Mouse (Mus musculus): ENCODE results near the gene Fth1. TPM values are rescaled to one million over a fixed set of nuclear protein-coding genes. Genes with fewer than 3 reads are reported as not detected.

Fth1 gene
- total RNA-seq, 2 experiments from 2014 or later = 2,034 to 2,074 TPM

DNA sequence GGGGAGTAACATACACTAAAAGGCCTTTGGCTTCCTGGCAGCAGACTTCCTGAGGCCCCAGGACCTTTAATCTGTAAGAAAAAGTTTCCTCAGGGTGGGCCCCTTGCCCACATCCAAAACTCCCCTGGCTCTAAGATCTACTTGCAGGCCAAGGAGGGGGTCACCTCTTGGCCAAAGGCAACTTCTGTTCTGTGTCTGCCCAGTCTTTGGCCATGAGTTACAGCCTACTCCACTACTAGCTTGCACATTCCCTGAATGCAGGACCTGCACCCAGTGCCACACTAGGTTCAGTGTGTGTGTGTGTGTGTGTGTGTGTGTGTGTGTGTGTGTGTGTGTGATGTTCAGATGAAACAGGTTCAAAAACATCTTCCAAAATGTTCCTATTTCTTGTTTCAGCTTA is 7.2 kb downstream of the Fth1 start:
- no peak for DNase-seq
- intact Hi-C loops (cut with DNase I) = no loop called here

DNA sequence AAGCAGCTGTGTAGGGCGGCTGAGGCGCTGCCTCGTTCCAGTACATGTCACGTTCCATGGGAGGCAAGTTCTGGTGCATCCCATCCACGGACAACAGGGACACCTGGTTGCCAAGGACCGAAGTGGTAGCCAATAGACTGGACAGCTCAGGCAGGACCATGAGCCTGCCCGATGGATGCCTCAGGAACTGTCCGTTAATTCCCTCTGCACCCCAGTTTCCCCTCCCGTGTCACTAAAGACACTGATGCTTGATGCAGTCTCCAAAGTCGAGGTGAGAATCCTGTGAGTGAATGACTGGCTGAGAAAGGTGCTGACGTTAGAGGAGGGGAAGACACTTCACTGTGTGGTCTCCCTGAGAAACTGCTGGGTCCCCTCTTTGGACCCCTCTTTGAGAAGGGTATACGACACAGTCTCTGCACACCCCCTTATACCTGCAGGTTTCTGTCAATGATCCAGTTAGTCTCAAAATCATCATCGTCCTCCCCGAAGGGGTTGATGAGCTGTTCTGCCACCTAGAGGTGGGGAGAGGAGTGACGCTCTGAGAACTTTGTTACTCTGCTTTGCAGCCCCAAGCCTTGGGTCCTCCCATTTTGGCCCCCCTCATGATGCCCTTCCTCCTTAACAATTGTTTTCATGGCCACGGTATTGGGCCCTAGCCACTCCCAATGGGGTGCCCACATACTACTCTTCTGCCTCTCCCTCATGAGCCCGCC is 8.9 kb downstream of the Fth1 start:
- peak in 1 of 2 experiments; percentile 53 for DNase-seq
- intact Hi-C loops (cut with DNase I) = loop anchor here (1.0 kb wide), 1 partner anchor 73 kb away; no protein-coding TSS in a partner anchor

DNA sequence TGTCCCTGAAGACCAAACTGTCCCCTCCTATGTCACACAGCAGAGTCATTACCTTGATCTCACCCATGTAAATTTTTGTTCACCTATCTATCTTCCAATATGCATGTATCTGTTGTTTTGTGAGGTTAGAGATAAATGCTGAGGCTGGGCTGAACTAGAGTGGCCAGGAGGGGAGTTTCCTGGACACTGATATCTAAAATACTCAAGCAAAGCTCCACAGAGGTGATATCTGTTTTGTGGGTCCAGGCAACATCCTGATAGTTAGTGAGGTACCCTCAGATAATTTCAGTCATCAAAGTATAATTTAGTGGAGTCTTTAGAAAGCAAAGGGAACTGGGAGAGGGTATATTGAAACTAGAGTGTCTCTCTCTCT is 9.5 kb downstream of the Fth1 start:
- no peak for DNase-seq
- intact Hi-C loops (cut with DNase I) = loop anchor here (1.0 kb wide), 1 partner anchor 74 kb away; no protein-coding TSS in a partner anchor

DNA sequence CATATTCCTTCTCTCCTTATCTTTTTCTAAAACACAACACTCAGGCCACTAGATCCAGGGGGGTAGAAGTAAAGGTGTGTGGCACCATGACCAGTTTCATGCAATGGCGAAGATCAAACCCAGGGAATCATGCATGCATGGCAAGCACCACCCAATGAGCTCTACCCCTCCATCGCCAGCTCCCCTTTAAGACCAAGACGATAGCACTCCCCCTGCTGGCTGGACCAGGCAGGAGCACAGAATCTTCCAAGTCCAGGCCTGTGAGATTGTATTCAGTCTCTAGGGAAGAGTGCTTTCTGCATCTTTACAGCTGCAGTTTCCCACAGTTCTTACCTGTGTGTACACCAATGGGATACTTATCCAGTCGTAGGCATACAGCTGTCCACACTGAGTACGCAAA is 10.9 kb downstream of the Fth1 start:
- intact Hi-C loops (cut with DNase I) = loop anchor here (1.0 kb wide), 1 partner anchor 70 kb away; no protein-coding TSS in a partner anchor
- peak; percentile 84 to 89 for DNase-seq

DNA sequence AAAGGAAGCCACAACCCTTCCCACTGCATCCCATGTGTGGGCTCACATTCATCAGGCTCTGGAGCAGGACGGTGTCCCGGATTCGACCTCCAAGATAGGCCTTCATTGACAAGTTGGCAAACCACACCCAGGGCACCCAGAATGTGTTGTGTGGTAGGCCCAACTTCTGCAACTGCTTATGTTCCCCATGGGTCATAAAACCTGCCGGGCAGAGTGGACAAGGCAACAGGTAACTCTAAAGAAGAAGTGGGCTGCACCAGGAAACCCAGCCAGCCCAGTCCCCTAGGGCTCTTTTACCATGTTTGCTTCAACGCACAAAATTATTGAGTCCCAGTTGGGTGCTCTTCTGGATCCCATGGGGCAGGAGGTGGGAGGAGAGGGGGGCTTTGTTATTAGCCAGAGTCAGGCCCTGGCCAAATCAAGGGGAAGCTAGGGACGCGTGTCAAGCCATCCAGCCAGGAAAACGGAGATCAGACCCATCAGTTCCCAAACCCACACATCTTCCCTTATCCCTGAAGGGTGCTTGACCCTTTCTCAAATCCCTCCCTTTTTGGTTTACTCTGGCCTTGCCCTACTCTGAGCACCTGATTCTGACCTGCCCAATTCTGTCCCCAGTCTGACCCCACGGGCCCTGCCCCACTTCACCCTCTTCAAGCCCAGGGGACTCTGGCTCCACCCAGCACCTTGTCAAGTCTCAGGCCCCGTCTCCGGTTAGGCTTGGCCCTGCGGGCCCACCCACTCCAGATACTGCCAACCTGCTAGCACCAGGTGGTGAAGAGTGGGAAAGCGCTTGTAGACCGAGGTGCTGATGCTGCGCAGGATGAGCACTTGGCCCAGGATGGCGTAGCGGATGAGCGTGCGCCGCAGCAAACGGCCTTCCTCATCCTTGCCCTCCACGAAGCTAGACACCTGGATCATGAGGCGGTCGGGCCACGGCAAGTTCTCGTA is 11.9 kb downstream of the Fth1 start:
- intact Hi-C loops (cut with DNase I) = no loop called here
- no peak for DNase-seq

DNA sequence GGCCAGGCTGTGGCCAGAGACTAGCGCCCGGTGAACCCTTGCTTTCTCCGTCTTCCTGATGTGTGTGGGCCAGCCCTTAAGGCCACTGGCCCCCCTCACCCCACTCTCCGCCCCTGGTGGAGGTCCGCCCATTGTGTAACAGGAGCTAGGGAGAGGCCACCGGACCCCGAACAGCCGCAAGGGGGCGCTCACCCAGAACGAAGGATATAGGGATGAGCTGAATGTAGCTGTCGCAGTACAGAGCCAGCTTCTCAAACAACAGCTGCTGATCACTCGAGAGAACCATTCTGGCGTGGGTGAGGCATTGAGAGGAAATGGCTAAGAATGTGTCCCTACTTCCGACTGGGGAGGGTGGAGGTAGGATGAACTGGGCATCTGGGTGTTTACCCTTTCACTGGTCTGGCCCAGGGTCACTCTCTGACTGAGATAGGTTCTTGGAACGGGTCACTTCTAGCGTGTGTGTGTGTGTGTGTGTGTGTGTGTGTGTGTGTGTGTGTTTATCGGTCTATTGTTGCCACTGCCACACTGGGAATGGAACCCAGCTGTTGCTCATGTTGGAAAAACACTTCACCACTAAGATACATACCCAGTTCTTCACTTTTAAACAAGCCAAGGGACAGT is 12.7 kb downstream of the Fth1 start:
- DNase-seq = peak; percentile 90 to 95
- intact Hi-C loops (cut with DNase I) = no loop called here

DNA sequence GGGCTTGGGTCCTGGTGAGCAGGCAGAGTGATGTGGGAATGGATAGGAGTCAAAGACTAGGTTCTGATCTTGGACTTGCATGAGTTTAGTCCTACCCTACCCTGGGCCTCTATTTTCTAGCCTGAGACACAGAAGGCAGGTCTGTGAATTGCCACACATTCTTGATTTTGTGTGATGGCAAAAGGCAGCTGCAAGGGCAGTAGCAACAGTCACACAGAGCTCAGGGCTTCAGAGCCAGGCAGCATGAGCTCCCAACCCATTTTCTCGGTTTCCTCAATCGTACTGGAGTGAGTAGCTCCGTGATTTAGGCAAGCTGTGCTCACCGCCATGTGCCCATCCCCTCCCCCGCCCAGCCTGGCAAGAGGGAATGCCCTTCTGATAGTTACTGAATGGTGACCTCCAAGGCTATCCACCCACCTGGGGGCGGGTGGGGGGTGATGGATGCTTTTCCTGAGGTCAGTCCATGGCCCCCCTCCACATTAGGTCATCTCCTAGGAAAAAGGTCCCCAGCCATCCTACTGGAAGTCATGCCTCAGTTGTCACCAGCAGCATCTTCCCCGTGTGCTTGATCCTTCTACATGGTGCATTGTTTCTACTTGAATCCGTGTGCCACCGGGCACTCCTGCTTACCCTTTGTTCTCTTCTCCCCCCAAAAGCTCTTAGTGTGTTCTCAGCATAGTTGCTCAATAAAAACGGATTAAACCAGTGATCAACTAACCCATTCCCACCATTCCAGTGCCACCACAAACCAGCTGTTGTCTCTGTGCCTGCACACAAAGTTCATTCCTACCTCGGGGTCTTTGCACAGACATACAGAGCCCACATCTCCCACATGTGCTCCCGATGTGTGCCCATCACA is 17.0 kb downstream of the Fth1 start:
- intact Hi-C loops (cut with DNase I) = no loop called here
- DNase-seq = no peak

DNA sequence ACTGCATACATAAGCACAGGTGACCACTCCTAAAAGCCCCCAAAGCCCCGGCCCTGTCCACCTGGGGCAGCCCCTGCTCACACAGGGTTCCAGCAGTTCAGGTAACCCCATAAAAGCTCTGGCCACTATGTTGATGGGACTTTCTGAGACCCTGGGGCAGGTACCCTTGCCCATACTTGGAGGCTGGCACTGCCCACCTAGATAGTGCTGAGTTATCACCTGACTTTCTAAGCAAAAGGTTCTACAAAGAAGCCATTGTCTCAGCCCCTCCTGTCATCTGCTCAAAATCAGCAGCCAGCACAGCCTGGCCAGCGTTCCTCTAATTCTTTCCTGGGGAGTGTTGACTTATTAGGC is 17.6 kb downstream of the Fth1 start:
- DNase-seq = no peak
- intact Hi-C loops (cut with DNase I) = no loop called here

DNA sequence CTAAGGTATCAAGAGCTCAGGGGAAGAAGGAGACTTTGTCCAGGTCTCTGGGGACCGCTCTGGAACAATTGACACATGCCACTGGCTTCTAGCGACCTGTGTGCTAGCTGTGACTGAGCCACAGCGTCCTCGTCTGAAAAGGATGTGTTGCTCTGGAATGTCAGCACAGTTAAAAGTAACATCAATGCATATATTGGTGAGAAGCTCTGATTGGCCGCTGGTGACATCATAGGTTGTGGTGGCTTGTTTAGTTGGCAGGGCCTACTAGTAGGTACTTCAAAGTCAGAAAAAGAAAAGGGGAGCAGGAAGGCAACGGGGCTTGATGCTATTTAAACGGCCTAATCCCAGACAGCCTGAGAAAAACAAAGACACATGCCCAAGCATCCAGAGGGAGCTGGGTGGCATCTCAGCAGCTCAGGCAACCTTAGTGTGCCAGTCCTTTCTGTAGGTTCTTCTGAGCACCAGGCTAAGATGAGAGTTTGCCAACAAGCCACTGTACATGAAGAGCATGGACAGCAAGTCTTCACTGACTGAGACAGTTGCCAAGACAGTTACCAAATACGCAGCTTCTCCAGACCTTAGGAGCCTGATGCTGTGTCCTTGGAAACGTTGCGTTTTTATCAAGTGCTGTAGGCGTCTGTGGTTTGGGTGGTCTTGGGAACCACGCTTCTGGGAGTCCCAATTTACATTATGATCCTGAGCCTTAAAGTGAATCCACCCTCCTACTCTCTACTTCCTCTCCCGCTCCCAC is 18.5 kb downstream of the Fth1 start:
- no peak for DNase-seq
- intact Hi-C loops (cut with DNase I) = no loop called here

DNA sequence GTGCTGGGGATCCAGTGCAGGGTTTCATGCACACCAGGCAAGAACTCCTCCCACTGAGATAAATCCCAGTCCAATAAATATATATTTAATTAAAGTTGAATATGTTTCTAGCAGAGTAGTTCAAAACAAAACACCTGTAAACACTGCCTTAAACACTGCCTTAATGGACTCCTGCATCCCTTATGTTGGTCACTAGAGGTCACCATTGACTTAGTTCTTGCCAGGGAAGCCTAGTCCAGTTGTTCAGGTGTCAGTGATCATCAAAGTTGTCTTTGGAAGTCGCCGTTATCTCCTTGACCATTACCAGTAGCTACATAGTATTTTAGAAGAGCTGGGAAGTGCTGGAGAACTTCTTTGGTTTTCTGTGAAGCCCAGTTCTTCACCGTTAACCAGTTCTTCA is 19.9 kb downstream of the Fth1 start:
- DNase-seq = peak in 1 of 2 experiments; percentile 56
- intact Hi-C loops (cut with DNase I) = loop anchor here (1.0 to 5.0 kb wide), 3 partner anchors 34 to 198 kb away; partner anchors contain the start of gene Fads1

DNA sequence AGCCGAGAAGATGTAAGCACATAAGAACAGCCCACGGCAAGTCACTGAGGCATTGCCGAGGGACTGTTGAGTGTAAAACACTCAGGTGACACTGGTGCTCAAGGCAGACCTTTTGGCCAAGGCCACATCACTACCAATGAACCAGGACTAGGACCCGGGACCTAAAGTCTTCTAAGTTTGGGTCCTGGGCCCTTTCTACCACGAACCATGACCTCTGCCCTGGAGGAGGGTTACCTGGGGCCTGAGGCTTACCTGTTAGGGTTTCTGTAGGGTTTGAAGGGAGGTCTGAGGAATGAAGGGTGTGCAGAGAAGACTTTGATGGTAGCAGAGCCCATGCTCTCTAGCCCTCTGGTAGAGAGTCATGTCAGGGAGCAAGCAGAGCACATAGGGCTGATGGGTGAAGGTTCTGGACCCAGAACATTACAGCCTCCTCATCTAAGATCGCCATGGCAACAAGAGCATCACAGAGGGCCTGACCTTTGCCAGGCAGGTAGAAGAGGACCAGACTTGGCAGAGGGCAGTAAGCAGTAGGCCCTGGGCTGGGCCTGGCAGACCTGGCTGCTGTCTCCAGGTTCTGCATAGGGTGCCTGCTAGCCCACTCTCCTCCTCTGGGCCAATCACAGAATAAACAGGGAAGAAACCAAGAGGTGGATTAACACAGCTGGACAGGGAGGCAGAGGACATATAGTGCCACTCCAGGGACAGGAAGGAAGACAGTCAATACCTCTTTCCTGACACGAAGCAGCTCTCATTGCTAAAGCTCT is 21.0 kb downstream of the Fth1 start, which contains the start of the genes Best1 and Rab3il1:
Gene Best1 (minus strand): TSS at position 428 of the 764 bp plus-strand sequence.
Gene Rab3il1 (plus strand): TSS at position 464 of the 764 bp plus-strand sequence.
- intact Hi-C loops (cut with DNase I) = loop anchor here (2.0 to 5.0 kb wide), 2 partner anchors 181 to 197 kb away; partner anchors contain the start of gene Fads1
- DNase-seq = no peak

DNA sequence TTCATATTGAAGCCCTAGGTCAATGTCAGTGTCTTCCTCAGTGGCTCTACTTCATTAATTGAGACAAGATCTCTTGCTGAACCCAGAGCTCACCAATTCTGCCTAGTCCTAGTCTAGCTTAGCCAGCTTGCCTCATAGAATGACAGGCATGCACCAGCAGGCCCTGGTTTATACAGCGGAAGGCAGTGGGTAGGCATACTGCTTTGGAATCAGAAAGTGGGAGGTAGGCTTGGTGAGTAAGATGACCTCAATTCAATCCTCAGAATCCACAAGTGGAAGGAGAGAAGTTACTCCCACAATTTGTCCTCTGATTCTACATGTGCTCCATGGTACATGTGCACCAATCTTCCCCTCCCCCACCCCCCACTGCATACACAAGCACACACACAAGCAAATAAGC is 23.3 kb downstream of the Fth1 start:
- intact Hi-C loops (cut with DNase I) = loop anchor here (5.0 kb wide), 1 partner anchor 179 kb away; the partner anchor contains the start of gene Fads1
- DNase-seq = no peak

DNA sequence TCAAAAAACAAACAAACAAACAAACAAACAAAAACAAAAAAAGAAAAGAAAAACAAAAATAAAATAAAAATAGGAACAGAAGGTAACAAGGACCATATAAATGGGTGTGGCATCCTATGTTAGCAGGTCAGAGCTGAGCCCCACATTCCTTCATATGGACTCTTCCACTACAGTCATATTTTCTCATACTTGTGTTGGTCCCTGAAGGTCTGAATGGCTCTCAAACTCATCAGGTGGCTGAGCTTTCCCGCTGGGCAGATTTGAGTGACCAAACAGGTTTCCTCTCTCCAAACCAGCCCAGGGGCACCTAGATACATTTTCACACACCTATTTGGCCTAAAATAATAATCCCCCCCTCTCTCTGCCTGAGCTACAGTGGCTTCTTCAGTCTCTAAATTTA is 31.0 kb downstream of the Fth1 start:
- DNase-seq = no peak
- intact Hi-C loops (cut with DNase I) = no loop called here

DNA sequence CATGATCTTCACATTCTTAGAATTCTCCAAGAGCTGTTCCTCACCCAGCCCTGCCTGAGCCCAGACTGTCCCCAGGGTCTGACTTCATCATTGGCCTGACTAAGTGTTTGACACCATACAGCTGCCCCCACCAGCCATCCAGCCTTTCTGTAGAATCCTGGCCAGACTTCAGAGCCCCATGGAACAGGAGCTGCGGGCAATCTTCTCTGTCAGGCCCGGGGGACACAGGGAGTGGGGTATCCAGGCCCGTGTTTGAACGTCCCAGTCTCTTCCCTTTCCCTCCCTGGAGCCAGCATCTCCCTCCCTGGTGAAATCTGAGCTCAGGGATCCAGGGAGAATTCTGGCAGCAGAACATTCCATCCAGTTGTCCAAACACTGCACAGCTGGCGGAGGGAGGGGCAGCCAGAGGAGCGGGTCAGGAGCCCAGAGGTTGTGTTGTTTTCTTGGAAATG is 32.5 kb downstream of the Fth1 start:
- DNase-seq = peak; percentile 75 to 79
- intact Hi-C loops (cut with DNase I) = no loop called here

DNA sequence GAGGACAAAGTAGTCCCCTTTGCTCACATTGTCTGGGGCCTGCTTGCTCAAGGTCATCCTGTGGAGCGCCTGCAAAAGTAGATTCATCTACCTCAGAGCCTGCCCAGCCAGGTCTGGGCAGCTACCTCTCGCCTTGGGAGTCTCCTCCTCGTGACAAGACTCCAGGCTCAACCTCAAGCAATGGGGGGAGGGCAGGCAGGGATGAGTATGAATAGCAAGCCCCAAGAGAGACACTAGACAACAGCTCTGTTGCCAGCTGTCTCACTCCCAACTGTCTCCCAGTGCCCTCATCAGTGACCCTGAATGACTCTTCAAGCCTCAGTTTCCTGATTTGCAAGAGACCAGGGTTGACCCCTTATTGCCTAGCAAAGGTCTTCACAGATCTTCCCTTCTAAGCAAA is 33.0 kb downstream of the Fth1 start:
- DNase-seq = peak in 1 of 2 experiments; percentile 40
- intact Hi-C loops (cut with DNase I) = no loop called here

DNA sequence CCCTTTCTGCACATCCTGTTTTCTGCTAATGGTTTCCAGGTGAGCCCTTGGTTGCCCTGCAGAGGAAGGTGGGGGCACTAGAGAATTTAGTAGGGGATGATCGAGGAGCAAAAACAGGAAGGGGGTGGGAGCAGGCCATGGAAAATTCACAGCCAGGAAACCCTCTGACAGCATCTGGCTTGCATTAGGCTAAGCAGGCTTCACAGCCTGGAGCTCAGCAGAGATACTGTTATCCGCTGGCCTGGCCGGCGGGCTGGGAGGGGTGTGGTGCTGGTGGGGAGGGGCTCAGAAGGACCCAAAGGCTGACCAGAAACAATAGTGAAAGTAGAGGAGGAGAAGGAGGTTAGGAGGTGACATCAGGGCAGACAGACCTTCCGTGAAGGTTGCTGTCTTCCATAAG is 33.5 kb downstream of the Fth1 start:
- intact Hi-C loops (cut with DNase I) = no loop called here
- peak; percentile 64 to 70 for DNase-seq

DNA sequence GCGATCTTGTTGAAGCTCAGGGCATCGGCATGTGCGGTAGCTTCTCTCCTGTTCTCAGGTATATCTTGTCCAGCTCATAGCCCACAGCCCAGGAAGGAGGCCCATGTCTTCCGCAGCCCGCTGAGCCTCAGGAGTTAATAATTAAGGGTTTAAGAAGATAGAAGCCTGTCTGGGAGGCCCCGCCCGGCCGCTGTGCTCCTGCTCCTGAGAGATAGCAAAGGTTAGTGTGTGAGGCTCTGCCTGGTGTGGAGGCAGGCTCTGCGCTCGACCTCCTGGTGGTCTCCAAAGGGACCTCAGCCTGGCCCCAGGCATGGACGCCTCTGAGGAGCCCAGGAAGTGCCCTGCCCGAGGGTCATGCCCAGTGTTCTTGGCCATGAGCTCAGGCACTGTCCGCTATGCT is 34.4 kb downstream of the Fth1 start:
- intact Hi-C loops (cut with DNase I) = no loop called here
- no peak for DNase-seq

DNA sequence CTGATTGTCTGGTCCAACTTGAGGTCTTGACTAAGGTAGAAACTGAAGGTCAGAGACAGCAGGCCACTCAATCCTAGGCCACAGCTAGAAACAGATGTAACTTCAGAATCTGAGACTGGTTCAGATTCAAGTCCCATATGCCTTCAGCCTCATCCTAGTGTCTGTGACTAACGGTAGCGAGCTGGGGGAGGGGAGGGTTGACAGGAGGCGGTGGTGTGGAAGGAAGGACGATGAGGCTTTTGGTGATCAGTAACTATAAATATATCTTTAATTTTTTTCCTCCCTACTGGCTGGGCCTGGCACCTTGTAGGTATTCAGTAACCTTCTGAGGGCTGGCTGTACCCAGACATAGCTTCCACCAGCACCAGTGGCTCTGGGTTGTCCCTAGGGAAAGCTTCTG is 35.0 kb downstream of the Fth1 start:
- DNase-seq = no peak
- intact Hi-C loops (cut with DNase I) = no loop called here
